Mouse (Mus musculus) MEL (cell line): ENCODE measurements around the gene Hsf5.

Experiments used
- CTCF ChIP-seq, 3 experiments: IDR thresholded peaks in 2 of 3; conservative IDR thresholded peaks in 1 of 3; 2 replicates each; pipeline ENCODE4 v1.5.1; 2011 to 2012; ENCODE audit warnings: low read length in 3 of 3, low read depth in 2 of 3, mild to moderate bottlenecking in 2 of 3, improper control_type of control experiment in 1 of 3, inconsistent platforms in 1 of 3, mixed read lengths in 1 of 3, moderate library complexity in 1 of 3; ENCODE audit not compliant: control insufficient read depth in 1 of 3, insufficient read depth in 1 of 3, poor library complexity in 1 of 3, severe bottlenecking in 1 of 3
- EP300 ChIP-seq, 2 experiments: IDR thresholded peaks; 2 replicates each; pipeline ENCODE4 v1.6.1; 2011; ENCODE audit warnings: improper control_type of control experiment in 2 of 2, low read length in 2 of 2, low read depth in 1 of 2, mild to moderate bottlenecking in 1 of 2
- JUND ChIP-seq: IDR thresholded peaks from 2 replicates; pipeline ENCODE4 v1.6.1; 2011; ENCODE audit warnings: low read depth, mild to moderate bottlenecking, improper control_type of control experiment, low read length
- MEF2A ChIP-seq: IDR thresholded peaks from 2 replicates; pipeline ENCODE4 v1.6.1; 2014; ENCODE audit warnings: low read depth, mild to moderate bottlenecking, inconsistent platforms, low read length, improper control_type of control experiment; ENCODE audit not compliant: poor library complexity, insufficient replicate concordance, severe bottlenecking; ENCODE audit errors: extremely low read depth
- POLR2A ChIP-seq, 2 experiments: IDR thresholded peaks; 2 replicates each; pipeline ENCODE4 v1.6.1; 2011 to 2012; ENCODE audit warnings: low read length in 2 of 2, mild to moderate bottlenecking in 2 of 2, control low read depth in 1 of 2, improper control_type of control experiment in 1 of 2, low read depth in 1 of 2, moderate library complexity in 1 of 2; ENCODE audit not compliant: control insufficient read depth in 1 of 2, insufficient read depth in 1 of 2, poor library complexity in 1 of 2
- UBTF ChIP-seq: IDR thresholded peaks from 2 replicates; pipeline ENCODE4 v1.6.1; 2012; ENCODE audit warnings: low read depth, mild to moderate bottlenecking, inconsistent platforms, low read length, improper control_type of control experiment, moderate library complexity, borderline replicate concordance; ENCODE audit not compliant: insufficient read depth
- ZMIZ1 ChIP-seq: IDR thresholded peaks from 2 replicates; pipeline ENCODE4 v1.6.1; 2012; ENCODE audit warnings: low read depth, mild to moderate bottlenecking, inconsistent platforms, low read length, improper control_type of control experiment, moderate library complexity
- ZNF384 ChIP-seq: IDR thresholded peaks from 2 replicates; pipeline ENCODE4 v1.6.1; 2012; ENCODE audit warnings: low read depth, mild to moderate bottlenecking, inconsistent platforms, low read length, improper control_type of control experiment

DNA sequence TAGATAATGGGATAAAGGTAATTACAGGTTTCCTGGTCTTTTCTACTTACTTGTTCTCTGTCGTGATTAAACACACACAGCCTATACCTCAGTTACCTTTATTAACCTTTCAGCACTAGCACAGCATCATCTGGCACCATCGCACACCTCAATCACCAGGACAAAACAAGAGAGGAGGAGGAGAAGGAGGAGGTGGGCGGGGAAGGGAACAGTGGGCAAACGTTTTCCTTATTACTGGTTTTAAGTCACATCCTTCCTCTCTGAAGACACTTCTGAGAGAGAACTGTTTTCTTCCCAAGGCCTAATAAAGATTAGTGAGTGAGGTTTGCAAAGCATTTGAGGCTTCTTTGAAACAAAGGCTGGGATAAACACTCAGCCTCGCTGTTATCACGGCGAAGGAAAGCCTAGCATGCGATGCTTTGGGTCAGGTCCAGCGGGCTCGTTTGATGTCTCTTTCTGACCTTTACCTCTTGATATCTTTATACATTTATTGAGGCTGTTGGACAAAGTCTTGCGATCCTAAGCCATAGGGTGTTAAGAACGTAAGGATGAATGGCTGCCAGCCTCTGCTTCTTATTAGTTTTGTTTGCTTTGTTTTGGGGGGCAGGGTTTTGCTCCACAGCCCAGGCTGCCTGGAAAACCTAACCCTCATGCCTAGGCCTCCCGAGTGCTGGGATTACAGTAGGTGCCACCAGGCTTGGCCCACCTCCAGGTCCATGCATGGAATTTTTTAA is 66.0 kb downstream of the Hsf5 start:
- TF ChIP-seq ZMIZ1: no peak
- no peak for TF ChIP-seq POLR2A (IDR thresholded peaks at IDR 0.05; ENCODE audit: control insufficient read depth in 1 of 2, insufficient read depth in 1 of 2, low read depth in 1 of 2, low read length in 2 of 2, poor library complexity in 1 of 2)
- no peak for TF ChIP-seq MEF2A
- no peak for TF ChIP-seq EP300 (IDR thresholded peaks at IDR 0.05; ENCODE audit: low read depth in 1 of 2, low read length in 2 of 2)
- TF ChIP-seq ZNF384: no peak
- TF ChIP-seq CTCF (IDR thresholded peaks at IDR 0.05 in 2 of 3, conservative IDR thresholded peaks at IDR 0.05 in 1 of 3; ENCODE audit: control insufficient read depth in 1 of 3, insufficient read depth in 1 of 3, low read depth in 2 of 3, low read length in 3 of 3, poor library complexity in 1 of 3, severe bottlenecking in 1 of 3): no peak
- TF ChIP-seq JUND: no peak
- no peak for TF ChIP-seq UBTF
